Mouse (Mus musculus): ENCODE data around the gene Gm10282. TPM values are rescaled to one million over a fixed set of nuclear protein-coding genes. Genes with fewer than 3 reads are reported as not detected.

Gm10282 gene
- polyA plus RNA-seq, 1 experiment from 2014 or later: 7.2 TPM

- ATAC-seq (ENCODE audit: insufficient read depth): peak; percentile 77
- Histone ChIP-seq H3K4me1 (replicated peaks) (no peaks in the 10 kb centered on the region; the same call in 1 of the 2 replicates), H3K4me3 (replicated peaks) (no peak overlapping the region), H3K4me2 (peak overlapping the region; percentile 7; the same call in 1 of the 2 replicates), H3K9me3 (replicated peaks) (no peaks in the 10 kb centered on the region), H3K9ac (no peak overlapping the region), H3K27ac (replicated peaks) (peak overlapping the region; percentile 72), H3K36me3 (replicated peaks) (no peaks in the 10 kb centered on the region), H3K27me3 (no peaks in the 10 kb centered on the region)
- WGBS (ENCODE audit: insufficient replicate concordance): 18% methylated on average over 8 of the region's 8 CpGs
These were observed 9.4 kb downstream of the Gm10282 start for GRCm38 (mm10) chr8:72295679-72296078.

- 30% methylated on average over 3 of the region's 3 CpGs for WGBS (ENCODE audit: insufficient replicate concordance)
These were observed 9.9 kb downstream of the Gm10282 start for GRCm38 (mm10) chr8:72295125-72295524.

GRCm38 (mm10) chr8:72293309-72293708 is 11.8 kb downstream of the Gm10282 start:
- H3K27me3 ChIP-seq: no peaks in the 10 kb centered on the region
- no peaks in the 10 kb centered on the region for H3K36me3 ChIP-seq (replicated peaks)
- no peak for ATAC-seq (ENCODE audit: insufficient read depth)
- H3K27ac ChIP-seq (replicated peaks): no peak overlapping the region
- H3K4me3 ChIP-seq (replicated peaks): no peak overlapping the region
- H3K9me3 ChIP-seq (replicated peaks): no peaks in the 10 kb centered on the region
- H3K9ac ChIP-seq: no peak overlapping the region
- no peak overlapping the region for H3K4me2 ChIP-seq
- no peaks in the 10 kb centered on the region; the same call in 1 of the 2 replicates for H3K4me1 ChIP-seq (replicated peaks)

More at GRCm38 (mm10) chr8:72295125-72295524, 9.9 kb downstream of the Gm10282 start:
- H3K9ac ChIP-seq: no peak overlapping the region
- H3K4me2 ChIP-seq: no peak overlapping the region
- no peak overlapping the region for H3K4me3 ChIP-seq (replicated peaks)
- H3K27ac ChIP-seq (replicated peaks): peak overlapping the region; percentile 51; the same call in 1 of the 2 replicates
- H3K27me3 ChIP-seq: no peaks in the 10 kb centered on the region
- ATAC-seq (ENCODE audit: insufficient read depth): 0 out of 2 replicates have a peak, but pooled peaks have one; percentile 30
- H3K4me1 ChIP-seq (replicated peaks): no peaks in the 10 kb centered on the region; the same call in 1 of the 2 replicates
- no peaks in the 10 kb centered on the region for H3K36me3 ChIP-seq (replicated peaks)
- no peaks in the 10 kb centered on the region for H3K9me3 ChIP-seq (replicated peaks)

- no peak overlapping the region for H3K27ac ChIP-seq (replicated peaks)
- no peak for ATAC-seq (ENCODE audit: insufficient read depth)
These were observed 14.0 kb downstream of the Gm10282 start for GRCm38 (mm10) chr8:72291104-72291503.

GRCm38 (mm10) chr8:72289051-72289450 is 16.0 kb downstream of the Gm10282 start:
- no peak overlapping the region for H3K4me3 ChIP-seq (replicated peaks)
- no peaks in the 10 kb centered on the region for H3K36me3 ChIP-seq (replicated peaks)
- H3K27ac ChIP-seq (replicated peaks): no peak overlapping the region
- no peak overlapping the region for H3K4me2 ChIP-seq
- H3K9me3 ChIP-seq (replicated peaks): no peaks in the 10 kb centered on the region
- no peaks in the 10 kb centered on the region; the same call in 1 of the 2 replicates for H3K4me1 ChIP-seq (replicated peaks)
- no peak for ATAC-seq (ENCODE audit: insufficient read depth)
- no peaks in the 10 kb centered on the region for H3K27me3 ChIP-seq
- no peak overlapping the region for H3K9ac ChIP-seq

More at GRCm38 (mm10) chr8:72291104-72291503, 14.0 kb downstream of the Gm10282 start:
- no peak overlapping the region for H3K4me2 ChIP-seq
- H3K9me3 ChIP-seq (replicated peaks): no peaks in the 10 kb centered on the region
- H3K4me1 ChIP-seq (replicated peaks): no peaks in the 10 kb centered on the region; the same call in 1 of the 2 replicates
- 36% methylated on average over 2 of the region's 2 CpGs for WGBS (ENCODE audit: insufficient replicate concordance)
- no peaks in the 10 kb centered on the region for H3K27me3 ChIP-seq
- no peak overlapping the region for H3K4me3 ChIP-seq (replicated peaks)
- no peaks in the 10 kb centered on the region for H3K36me3 ChIP-seq (replicated peaks)
- no peak overlapping the region for H3K9ac ChIP-seq

- WGBS (ENCODE audit: insufficient replicate concordance): 15% methylated on average over 4 of the region's 4 CpGs
- no peak for ATAC-seq (ENCODE audit: insufficient read depth)
- H3K4me1 ChIP-seq (replicated peaks): no peaks in the 10 kb centered on the region; the same call in 1 of the 2 replicates
- no peak overlapping the region for H3K9ac ChIP-seq
- no peak overlapping the region for H3K4me2 ChIP-seq
- H3K27me3 ChIP-seq: no peaks in the 10 kb centered on the region
- H3K4me3 ChIP-seq (replicated peaks): no peak overlapping the region
- H3K9me3 ChIP-seq (replicated peaks): no peaks in the 10 kb centered on the region
- no peak overlapping the region for H3K27ac ChIP-seq (replicated peaks)
- no peaks in the 10 kb centered on the region for H3K36me3 ChIP-seq (replicated peaks)
These were observed 19.8 kb downstream of the Gm10282 start for GRCm38 (mm10) chr8:72285285-72285684.

- WGBS (ENCODE audit: insufficient replicate concordance): 15% methylated on average over 3 of the region's 3 CpGs
- ATAC-seq (ENCODE audit: insufficient read depth): peak; percentile 25; the same call in 1 of the 2 replicates
- no peak overlapping the region for H3K4me2 ChIP-seq
- no peak overlapping the region for H3K9ac ChIP-seq
- peaks cover 11% of the 10 kb centered on the region for H3K4me1 ChIP-seq (replicated peaks)
- H3K27me3 ChIP-seq: no peaks in the 10 kb centered on the region
- H3K27ac ChIP-seq (replicated peaks): no peak overlapping the region
- no peaks in the 10 kb centered on the region for H3K9me3 ChIP-seq (replicated peaks)
- H3K4me3 ChIP-seq (replicated peaks): no peak overlapping the region
- H3K36me3 ChIP-seq (replicated peaks): no peaks in the 10 kb centered on the region
These were observed 23.4 kb downstream of the Gm10282 start for GRCm38 (mm10) chr8:72281634-72282033.

- 67% methylated on average over 7 of the region's 7 CpGs for WGBS (ENCODE audit: insufficient replicate concordance)
- Histone ChIP-seq H3K36me3 (replicated peaks) (no peaks in the 10 kb centered on the region), H3K9ac (no peak overlapping the region), H3K27me3 (no peaks in the 10 kb centered on the region), H3K9me3 (replicated peaks) (no peaks in the 10 kb centered on the region), H3K27ac (replicated peaks) (no peak overlapping the region), H3K4me2 (no peak overlapping the region), H3K4me3 (replicated peaks) (no peak overlapping the region), H3K4me1 (replicated peaks) (peaks cover 11% of the 10 kb centered on the region)
- no peak for ATAC-seq (ENCODE audit: insufficient read depth)
These were observed 25.9 kb downstream of the Gm10282 start for GRCm38 (mm10) chr8:72279151-72279550.

GRCm38 (mm10) chr8:72277244-72277643 is 27.8 kb downstream of the Gm10282 start:
- no peak overlapping the region for H3K4me2 ChIP-seq
- no peak overlapping the region for H3K9ac ChIP-seq
- H3K27ac ChIP-seq (replicated peaks): no peak overlapping the region
- 12% methylated on average over 3 of the region's 3 CpGs for WGBS (ENCODE audit: insufficient replicate concordance)
- H3K27me3 ChIP-seq: no peaks in the 10 kb centered on the region
- no peaks in the 10 kb centered on the region for H3K36me3 ChIP-seq (replicated peaks)
- peaks cover 12% of the 10 kb centered on the region for H3K4me1 ChIP-seq (replicated peaks)
- no peaks in the 10 kb centered on the region for H3K9me3 ChIP-seq (replicated peaks)
- H3K4me3 ChIP-seq (replicated peaks): no peak overlapping the region
- 0 out of 2 replicates have a peak, but pooled peaks have one; percentile 30 for ATAC-seq (ENCODE audit: insufficient read depth)

- Histone ChIP-seq H3K9me3 (replicated peaks) (no peaks in the 10 kb centered on the region), H3K4me3 (replicated peaks) (no peak overlapping the region), H3K4me2 (no peak overlapping the region), H3K27me3 (no peaks in the 10 kb centered on the region), H3K27ac (replicated peaks) (no peak overlapping the region), H3K9ac (no peak overlapping the region), H3K36me3 (replicated peaks) (no peaks in the 10 kb centered on the region), H3K4me1 (replicated peaks) (peaks cover 33% of the 10 kb centered on the region)
- WGBS (ENCODE audit: insufficient replicate concordance): 36% methylated on average over 5 of the region's 5 CpGs
- ATAC-seq (ENCODE audit: insufficient read depth): no peak
These were observed 31.3 kb downstream of the Gm10282 start for GRCm38 (mm10) chr8:72273807-72274206.

- 63% methylated on average over 1 of the region's 1 CpGs for WGBS (ENCODE audit: insufficient replicate concordance)
- Histone ChIP-seq H3K4me3 (replicated peaks) (no peak overlapping the region), H3K27ac (replicated peaks) (no peak overlapping the region), H3K9me3 (replicated peaks) (no peaks in the 10 kb centered on the region), H3K36me3 (replicated peaks) (no peaks in the 10 kb centered on the region), H3K4me2 (no peak overlapping the region), H3K9ac (no peak overlapping the region), H3K27me3 (no peaks in the 10 kb centered on the region), H3K4me1 (replicated peaks) (peaks cover 38% of the 10 kb centered on the region)
- ATAC-seq (ENCODE audit: insufficient read depth): no peak
These were observed 31.8 kb downstream of the Gm10282 start for GRCm38 (mm10) chr8:72273111-72273770.

GRCm38 (mm10) chr8:72272361-72272760 is 32.7 kb downstream of the Gm10282 start:
- no peak overlapping the region for H3K9ac ChIP-seq
- 4% methylated on average over 3 of the region's 3 CpGs for WGBS (ENCODE audit: insufficient replicate concordance)
- no peak overlapping the region for H3K4me2 ChIP-seq
- H3K27ac ChIP-seq (replicated peaks): no peak overlapping the region
- H3K4me1 ChIP-seq (replicated peaks): peaks cover 42% of the 10 kb centered on the region
- H3K9me3 ChIP-seq (replicated peaks): no peaks in the 10 kb centered on the region
- H3K27me3 ChIP-seq: no peaks in the 10 kb centered on the region
- no peaks in the 10 kb centered on the region for H3K36me3 ChIP-seq (replicated peaks)
- H3K4me3 ChIP-seq (replicated peaks): no peak overlapping the region
- ATAC-seq (ENCODE audit: insufficient read depth): no peak

All from liver, embryonic 15.5 days (tissue).